Mouse (Mus musculus) mammary gland, adult 2 months (tissue): ENCODE results near the gene Bbs7. TPM values are rescaled to one million over a fixed set of nuclear protein-coding genes. Genes with fewer than 3 reads are reported as not detected.

Experiments
- polyA plus RNA-seq: library from polyadenylated mRNA; depleted of rRNA; stranded (reverse); fragments of >200 nt; gene quantifications from 2 replicates; pipeline ENCODE4 v1.2.3, GENCODE M21; 2012; ENCODE audit warnings: low replicate concordance; rRNA removed

The Bbs7 gene
- polyA plus RNA-seq, result 0.78 and 1.8 TPM in 2 replicates

DNA sequence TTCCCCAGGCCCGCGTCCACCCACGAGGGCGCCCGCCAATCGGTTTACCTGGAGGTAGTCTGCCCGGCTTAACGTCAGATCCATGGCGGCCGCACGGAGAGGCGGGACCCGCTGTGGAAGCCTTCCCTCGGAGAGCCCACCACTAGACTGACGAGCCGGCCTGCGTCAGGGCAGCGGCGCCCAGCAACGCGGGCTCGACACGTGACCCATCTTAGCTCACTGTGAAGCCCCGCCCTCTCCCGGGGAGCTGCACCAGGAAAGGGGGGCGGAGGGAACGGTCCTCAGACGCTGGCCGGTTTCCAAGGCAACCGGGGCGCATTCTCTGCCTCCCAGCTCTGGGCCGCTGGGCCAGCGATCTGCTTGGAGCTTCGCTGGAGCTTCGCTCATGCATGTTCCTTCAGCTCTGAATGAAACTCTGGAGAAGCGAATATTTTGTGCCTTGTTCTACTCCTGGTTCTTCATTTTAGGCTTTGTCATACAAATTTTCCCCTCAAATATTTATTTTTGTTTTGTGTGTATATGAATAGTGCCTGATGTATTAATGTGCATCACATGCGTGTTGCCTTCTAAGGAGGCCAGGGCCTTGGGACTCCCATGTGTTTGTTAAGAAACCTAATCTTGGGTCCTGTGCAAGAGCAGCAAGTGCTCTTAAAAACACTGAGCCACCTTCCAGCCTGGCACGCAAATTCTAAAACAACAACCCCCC is at the start of gene Bbs7:
Gene Bbs7, minus strand, starts transcription at position 276 of the 706 bp plus-strand sequence.

DNA sequence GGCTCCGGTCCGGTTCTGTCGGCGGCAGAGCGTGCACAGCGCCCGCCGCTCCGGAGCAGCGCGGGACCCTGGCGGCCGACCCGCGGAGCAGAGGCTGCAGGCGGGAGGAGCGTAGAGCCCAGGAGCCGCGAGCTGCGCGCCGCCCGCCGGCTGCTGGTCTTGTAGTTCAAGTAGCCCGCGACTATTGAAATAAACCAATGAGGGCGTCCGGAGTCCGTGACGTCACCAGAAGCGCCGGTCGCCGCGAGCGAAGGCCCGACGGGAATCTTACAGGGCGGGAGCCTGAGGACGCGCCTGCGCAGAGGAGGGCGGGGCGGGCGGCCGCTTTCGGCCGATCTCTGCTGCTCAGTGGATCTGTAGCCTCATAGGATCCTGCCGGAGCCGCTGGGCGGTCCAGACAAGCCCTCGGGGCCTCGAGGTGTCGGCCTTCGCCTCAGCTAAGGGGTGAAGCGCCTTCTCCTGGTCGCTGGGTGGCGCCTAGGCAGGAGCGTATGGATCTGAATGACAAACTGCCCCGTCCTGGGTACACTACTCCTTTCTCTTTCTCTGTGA is 41.4 kb downstream of the Bbs7 start, which contains the start of gene Ccna2:
Gene Ccna2, minus strand, starts transcription at position 324 of the 552 bp plus-strand sequence.

DNA sequence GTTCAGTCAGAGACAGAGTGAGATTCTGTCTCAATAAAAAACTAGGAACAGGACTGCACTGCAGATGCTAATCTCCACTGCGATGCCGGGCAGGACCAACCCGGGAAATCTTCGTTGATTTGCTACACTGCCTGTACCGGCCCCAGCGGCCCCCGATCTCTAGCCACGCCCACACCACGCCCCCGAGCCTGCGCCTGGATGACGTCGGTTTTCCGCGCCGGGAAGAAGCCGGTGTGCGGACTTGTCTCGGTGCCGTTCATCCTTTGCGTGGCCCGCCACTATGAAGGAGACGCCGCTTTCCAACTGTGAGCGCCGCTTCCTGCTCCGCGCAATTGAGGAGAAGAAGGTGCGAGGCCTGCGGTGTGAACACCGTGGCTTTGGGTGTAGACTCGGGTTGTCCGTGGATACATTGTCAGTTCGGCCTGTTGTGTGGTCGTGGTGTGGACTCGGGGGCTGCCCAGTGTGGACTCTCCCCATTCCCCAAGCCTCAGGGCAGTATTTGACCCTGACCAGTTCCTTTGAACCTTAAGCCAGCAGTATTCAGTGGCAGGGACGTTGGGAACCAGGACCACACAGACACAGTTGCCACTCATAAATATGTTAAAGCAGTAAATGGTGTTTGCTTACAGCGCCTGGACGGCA is 60.8 kb downstream of the Bbs7 start, which contains the start of gene Exosc9:
Gene Exosc9, plus strand, starts transcription at position 201 of the 642 bp plus-strand sequence.

Other genes starting within 250 kb of the Bbs7 start
- gene Anxa5, start 137.6 kb downstream of the Bbs7 start, polyA plus RNA-seq, result 620 and 875 TPM in 2 replicates
- gene 1810062G17Rik, start 137.5 kb downstream of the Bbs7 start, polyA plus RNA-seq, result 2.0 and 3.2 TPM in 2 replicates
- 0.06 TPM in 1 of 2 replicates, not detected in the other for gene Gm11549, start 91.7 kb downstream of the Bbs7 start, polyA plus RNA-seq
- 4.8 and 15.4 TPM in 2 replicates for gene Exosc9, start 60.9 kb downstream of the Bbs7 start, polyA plus RNA-seq
- gene Ccna2, start 41.3 kb downstream of the Bbs7 start, polyA plus RNA-seq, result 4.7 and 18.0 TPM in 2 replicates
- gene Trpc3, start 76.7 kb upstream of the Bbs7 start, polyA plus RNA-seq, result 1.9 and 2.3 TPM in 2 replicates
- 7.9 and 15.0 TPM in 2 replicates for gene 4932438A13Rik, start 249.6 kb upstream of the Bbs7 start, polyA plus RNA-seq